Mouse (Mus musculus) neural tube, embryonic 14.5 days (tissue): ENCODE data around the gene 1190005I06Rik. TPM values are rescaled to one million over a fixed set of nuclear protein-coding genes. Genes with fewer than 3 reads are reported as not detected.
A peak's percentile ranks its signal among the peaks of the same experiment; 100 is the strongest.

Experiments
- ATAC-seq: fragments of 200-750 bp; cut with Nextera tagmentation; 2 replicates; pipeline ENCODE4 v1.8.0; 2017; ENCODE audit warnings: low read depth, mild to moderate bottlenecking, moderate TSS enrichment, moderate library complexity
- H3K27ac ChIP-seq: fragments of 300-500 bp; sonication (generic); 2 replicates; pipeline ENCODE4 v1.5.1; 2014; ENCODE audit warnings: low read depth, mild to moderate bottlenecking, control low read depth, low read length, moderate library complexity, mixed read lengths
- H3K27me3 ChIP-seq: fragments of 300-500 bp; sonication (generic); 2 replicates; pipeline ENCODE4 v1.6.1; 2014; ENCODE audit warnings: low read length; ENCODE audit not compliant: control insufficient read depth, insufficient read depth
- H3K36me3 ChIP-seq: fragments of 300-500 bp; sonication (generic); 2 replicates; pipeline ENCODE4 v1.6.1; 2014; ENCODE audit warnings: low read length, mixed read lengths; ENCODE audit not compliant: control insufficient read depth, insufficient read depth
- H3K4me1 ChIP-seq: fragments of 300-500 bp; sonication (generic); 2 replicates; pipeline ENCODE4 v1.6.1; 2014; ENCODE audit warnings: low read length; ENCODE audit not compliant: control insufficient read depth, insufficient read depth
- H3K4me2 ChIP-seq: fragments of 300-500 bp; sonication (generic); 2 replicates; pipeline ENCODE4 v1.6.1; 2014; ENCODE audit warnings: mild to moderate bottlenecking, low read depth, low read length, control low read depth
- H3K4me3 ChIP-seq: fragments of 300-500 bp; sonication (generic); 2 replicates; pipeline ENCODE4 v1.5.1; 2014; ENCODE audit warnings: low read depth, low read length, control low read depth, mixed read lengths
- H3K9ac ChIP-seq: fragments of 300-500 bp; sonication (generic); replicated peaks from 2 replicates; pipeline ENCODE4 v1.6.1; 2014; ENCODE audit warnings: low read depth, mild to moderate bottlenecking, control low read depth, low read length, mixed read lengths
- H3K9me3 ChIP-seq: fragments of 300-500 bp; sonication (generic); 2 replicates; pipeline ENCODE4 v1.6.1; 2016; ENCODE audit warnings: low read length; ENCODE audit not compliant: control insufficient read depth
- WGBS: fragments of 180-500 bp; shearing (Covaris S2); extraction: QIAGEN DNeasy Blood & Tissue Kit; methylation state at CpG from one replicate; pipeline ENCODE4 v1.1.7; 2014; 5-methylcytosine and 5-hydroxymethylcytosine counted together
- polyA plus RNA-seq: library from polyadenylated mRNA; unstranded; fragments of >200 nt; fragmentation: Nextera tagmentation; extraction: Ambion mirVana; gene quantifications from 2 replicates; pipeline ENCODE4 v1.2.1, GENCODE M21; 2014

1190005I06Rik gene
- polyA plus RNA-seq, 1 experiment from 2014 or later = 10.0 TPM

GRCm38 (mm10) chr8:120672626-120673229, 25.3 kb upstream of the 1190005I06Rik start:
- H3K4me1 ChIP-seq = 0 out of 2 replicates have a peak, but pooled peaks cover 3% of the 10 kb centered on the region
- WGBS = 92% methylated on average over 16 of the region's 16 CpGs
- no peak overlapping the region for H3K4me3 ChIP-seq
- H3K27me3 ChIP-seq = no peaks in the 10 kb centered on the region
- no peak overlapping the region for H3K4me2 ChIP-seq
- no peaks in the 10 kb centered on the region for H3K9me3 ChIP-seq
- no peak overlapping the region for H3K9ac ChIP-seq
- H3K27ac ChIP-seq = no peak overlapping the region
- no peak for ATAC-seq
- peaks cover 34% of the 10 kb centered on the region for H3K36me3 ChIP-seq

GRCm38 (mm10) chr8:120671775-120672174, 24.3 kb upstream of the 1190005I06Rik start:
- Histone ChIP-seq H3K27ac (no peak overlapping the region), H3K4me3 (no peak overlapping the region), H3K9me3 (no peaks in the 10 kb centered on the region), H3K4me1 (peaks cover 8% of the 10 kb centered on the region), H3K27me3 (peaks cover 3% of the 10 kb centered on the region; the same call in 1 of the 2 replicates), H3K9ac (no peak overlapping the region), H3K36me3 (peaks cover 34% of the 10 kb centered on the region), H3K4me2 (no peak overlapping the region)
- ATAC-seq = no peak
- WGBS = 46% methylated on average over 6 of the region's 6 CpGs

- no peak; the same call in 1 of the 2 replicates for ATAC-seq
- peak within 1 kb of the TSS; percentile 94 for H3K9ac ChIP-seq
- 1% methylated on average over 47 of the region's 51 CpGs for WGBS
These were observed 21.0 kb upstream of the 1190005I06Rik start, which contains the start of gene Emc8 for GRCm38 (mm10) chr8:120668374-120668905. Emc8 (minus strand) TSS chr8:120668573.

GRCm38 (mm10) chr8:120667561-120668373, 20.3 kb upstream of the 1190005I06Rik start, which contains the start of the genes Gm27021 and Cox4i1:
Gm27021 (minus strand) TSS chr8:120668079.
Cox4i1 (plus strand) TSS chr8:120668222.
- H3K9ac ChIP-seq = peak within 1 kb of the TSS; percentile 94
- peak within 1 kb of the TSS; percentile 93 for H3K4me3 ChIP-seq
- under 1% methylated on average over 99 of the region's 105 CpGs for WGBS
- peaks cover 3% of the 10 kb centered on the region; the same call in 1 of the 2 replicates for H3K27me3 ChIP-seq
- peak within 1 kb of the TSS; percentile 90 for H3K4me2 ChIP-seq
- H3K4me1 ChIP-seq = peaks cover 24% of the 10 kb centered on the region
- H3K27ac ChIP-seq = peak within 1 kb of the TSS; percentile 85
- H3K9me3 ChIP-seq = no peaks in the 10 kb centered on the region
- H3K36me3 ChIP-seq = peaks cover 18% of the 10 kb centered on the region
- peak; percentile 94 for ATAC-seq

More at GRCm38 (mm10) chr8:120668374-120668905, 21.0 kb upstream of the 1190005I06Rik start, which contains the start of gene Emc8:
- Histone ChIP-seq H3K27ac (peak within 1 kb of the TSS; percentile 85), H3K27me3 (peaks cover 3% of the 10 kb centered on the region; the same call in 1 of the 2 replicates), H3K4me1 (peaks cover 24% of the 10 kb centered on the region), H3K4me2 (peak within 1 kb of the TSS; percentile 90), H3K36me3 (peaks cover 25% of the 10 kb centered on the region), H3K9me3 (no peaks in the 10 kb centered on the region), H3K4me3 (peak within 1 kb of the TSS; percentile 93)

- Histone ChIP-seq H3K4me1 (peaks cover 24% of the 10 kb centered on the region), H3K4me3 (peak overlapping the region; percentile 93), H3K9me3 (no peaks in the 10 kb centered on the region), H3K36me3 (peaks cover 10% of the 10 kb centered on the region; the same call in 1 of the 2 replicates), H3K9ac (peak overlapping the region; percentile 94), H3K27me3 (peaks cover 3% of the 10 kb centered on the region; the same call in 1 of the 2 replicates), H3K27ac (no peak overlapping the region; the same call in 1 of the 2 replicates), H3K4me2 (peak overlapping the region; percentile 90)
- WGBS = 4% methylated on average over 17 of the region's 17 CpGs
- no peak for ATAC-seq
These were observed 19.5 kb upstream of the 1190005I06Rik start for GRCm38 (mm10) chr8:120666807-120667470.

- no peak for ATAC-seq
- Histone ChIP-seq H3K4me1 (peaks cover 24% of the 10 kb centered on the region), H3K4me2 (peak overlapping the region; percentile 90; the same call in 1 of the 2 replicates), H3K36me3 (peaks cover 8% of the 10 kb centered on the region; the same call in 1 of the 2 replicates), H3K9ac (no peak overlapping the region), H3K27me3 (peaks cover 3% of the 10 kb centered on the region; the same call in 1 of the 2 replicates), H3K4me3 (no peak overlapping the region), H3K9me3 (no peaks in the 10 kb centered on the region), H3K27ac (no peak overlapping the region)
- WGBS = 80% methylated on average over 3 of the region's 3 CpGs
These were observed 18.5 kb upstream of the 1190005I06Rik start for GRCm38 (mm10) chr8:120665726-120666455.

GRCm38 (mm10) chr8:120664566-120664965, 17.1 kb upstream of the 1190005I06Rik start:
- Histone ChIP-seq H3K27me3 (peaks cover 3% of the 10 kb centered on the region; the same call in 1 of the 2 replicates), H3K9me3 (no peaks in the 10 kb centered on the region), H3K36me3 (no peaks in the 10 kb centered on the region), H3K4me3 (no peak overlapping the region), H3K4me2 (no peak overlapping the region), H3K27ac (no peak overlapping the region), H3K4me1 (peaks cover 24% of the 10 kb centered on the region), H3K9ac (no peak overlapping the region; the same call in 1 of the 2 replicates)
- ATAC-seq = no peak
- WGBS = 77% methylated on average over 6 of the region's 6 CpGs

GRCm38 (mm10) chr8:120657415-120657814, 10.0 kb upstream of the 1190005I06Rik start:
- WGBS = 90% methylated on average over 8 of the region's 8 CpGs
- Histone ChIP-seq H3K9me3 (no peaks in the 10 kb centered on the region), H3K9ac (no peak overlapping the region), H3K4me1 (no peaks in the 10 kb centered on the region), H3K4me3 (no peak overlapping the region), H3K36me3 (peaks cover 52% of the 10 kb centered on the region), H3K4me2 (no peak overlapping the region), H3K27me3 (no peaks in the 10 kb centered on the region), H3K27ac (no peak overlapping the region)
- no peak for ATAC-seq
